Mouse (Mus musculus): ENCODE results near the gene Gabrp. TPM values are rescaled to one million over a fixed set of nuclear protein-coding genes. Genes with fewer than 3 reads are reported as not detected.

The Gabrp gene
- polyA plus RNA-seq, 1 experiment = not detected

GRCm38 (mm10) chr11:33547386-33547785 lies 31.4 kb downstream of the Gabrp start:
- H3K4me1 ChIP-seq (ENCODE audit: control insufficient read depth, insufficient read depth, insufficient read length, low read length) = no peaks in the 10 kb centered on the region
- no peak overlapping the region for H3K4me3 ChIP-seq (ENCODE audit: insufficient read depth, low read depth, low read length)
- H3K27ac ChIP-seq (replicated peaks; ENCODE audit: low read depth, low read length) = no peak overlapping the region

GRCm38 (mm10) chr11:33544945-33545344 lies 33.8 kb downstream of the Gabrp start:
- H3K27ac ChIP-seq (replicated peaks; ENCODE audit: low read depth, low read length) = no peak overlapping the region
- no peaks in the 10 kb centered on the region for H3K4me1 ChIP-seq (ENCODE audit: control insufficient read depth, insufficient read depth, insufficient read length, low read length)
- H3K4me3 ChIP-seq (ENCODE audit: insufficient read depth, low read depth, low read length) = no peak overlapping the region

- Histone ChIP-seq H3K27ac (replicated peaks; ENCODE audit: low read depth, low read length) (no peak overlapping the region), H3K4me3 (ENCODE audit: insufficient read depth, low read depth, low read length) (no peak overlapping the region), H3K4me1 (ENCODE audit: control insufficient read depth, insufficient read depth, insufficient read length, low read length) (no peaks in the 10 kb centered on the region)
Measured at GRCm38 (mm10) chr11:33544121-33544520, 34.6 kb downstream of the Gabrp start.

- Histone ChIP-seq H3K4me1 (ENCODE audit: control insufficient read depth, insufficient read depth, insufficient read length, low read length) (no peaks in the 10 kb centered on the region), H3K4me3 (ENCODE audit: insufficient read depth, low read depth, low read length) (no peak overlapping the region), H3K27ac (replicated peaks; ENCODE audit: low read depth, low read length) (no peak overlapping the region)
Measured at GRCm38 (mm10) chr11:33537390-33538125, 41.2 kb downstream of the Gabrp start.

GRCm38 (mm10) chr11:33536636-33537035 lies 42.1 kb downstream of the Gabrp start:
- Histone ChIP-seq H3K4me3 (ENCODE audit: insufficient read depth, low read depth, low read length) (no peak overlapping the region), H3K4me1 (ENCODE audit: control insufficient read depth, insufficient read depth, insufficient read length, low read length) (no peaks in the 10 kb centered on the region), H3K27ac (replicated peaks; ENCODE audit: low read depth, low read length) (no peak overlapping the region)

GRCm38 (mm10) chr11:33534541-33534940 lies 44.2 kb downstream of the Gabrp start:
- no peak overlapping the region for H3K27ac ChIP-seq (replicated peaks; ENCODE audit: low read depth, low read length)
- H3K4me1 ChIP-seq (ENCODE audit: control insufficient read depth, insufficient read depth, insufficient read length, low read length) = no peaks in the 10 kb centered on the region
- H3K4me3 ChIP-seq (ENCODE audit: insufficient read depth, low read depth, low read length) = no peak overlapping the region

GRCm38 (mm10) chr11:33533577-33533976 lies 45.2 kb downstream of the Gabrp start:
- Histone ChIP-seq H3K4me1 (ENCODE audit: control insufficient read depth, insufficient read depth, insufficient read length, low read length) (no peaks in the 10 kb centered on the region), H3K27ac (replicated peaks; ENCODE audit: low read depth, low read length) (no peak overlapping the region), H3K4me3 (ENCODE audit: insufficient read depth, low read depth, low read length) (no peak overlapping the region)

- H3K4me3 ChIP-seq (ENCODE audit: insufficient read depth, low read depth, low read length) = no peak overlapping the region
- no peak overlapping the region for H3K27ac ChIP-seq (replicated peaks; ENCODE audit: low read depth, low read length)
- H3K4me1 ChIP-seq (ENCODE audit: control insufficient read depth, insufficient read depth, insufficient read length, low read length) = no peaks in the 10 kb centered on the region
Measured at GRCm38 (mm10) chr11:33529576-33529975, 49.2 kb downstream of the Gabrp start.

GRCm38 (mm10) chr11:33513376-33513991 lies 65.3 kb downstream of the Gabrp start, which contains the start of gene Ranbp17:
Gene Ranbp17, minus strand, starts transcription at chr11:33513746.
- peak within 1 kb of the TSS; percentile 75 for H3K4me3 ChIP-seq (ENCODE audit: insufficient read depth, low read depth, low read length)
- H3K27ac ChIP-seq (replicated peaks; ENCODE audit: low read depth, low read length) = no peak within 1 kb of the TSS
- no peaks in the 10 kb centered on the region for H3K4me1 ChIP-seq (ENCODE audit: control insufficient read depth, insufficient read depth, insufficient read length, low read length)

GRCm38 (mm10) chr11:33512854-33513375 lies 65.8 kb downstream of the Gabrp start:
- no peaks in the 10 kb centered on the region for H3K4me1 ChIP-seq (ENCODE audit: control insufficient read depth, insufficient read depth, insufficient read length, low read length)
- H3K27ac ChIP-seq (replicated peaks; ENCODE audit: low read depth, low read length) = no peak overlapping the region
- H3K4me3 ChIP-seq (ENCODE audit: insufficient read depth, low read depth, low read length) = peak overlapping the region; percentile 75

- no peak overlapping the region for H3K4me3 ChIP-seq (ENCODE audit: insufficient read depth, low read depth, low read length)
- H3K27ac ChIP-seq (replicated peaks; ENCODE audit: low read depth, low read length) = no peak overlapping the region
- H3K4me1 ChIP-seq (ENCODE audit: control insufficient read depth, insufficient read depth, insufficient read length, low read length) = no peaks in the 10 kb centered on the region
Measured at GRCm38 (mm10) chr11:33509401-33509800, 69.4 kb downstream of the Gabrp start.

Other genes with a start within 250 kb of the Gabrp start
- 0.29 and 0.40 TPM in 2 replicates for gene Ranbp17, start 65.2 kb downstream of the Gabrp start, polyA plus RNA-seq (2012; ENCODE audit: insufficient read depth, insufficient read length, missing spikeins)
- not detected in 2 replicates for gene D130052B06Rik, start 20.3 kb upstream of the Gabrp start, polyA plus RNA-seq (2012; ENCODE audit: insufficient read depth, insufficient read length, missing spikeins)